Mouse (Mus musculus) testis, adult 2 months (tissue): ENCODE results near the gene Zmynd10.

Experiments used
- CTCF ChIP-seq: fragments of 200-500 bp; IDR thresholded peaks from 2 replicates; pipeline ENCODE4 v1.5.1; 2012; ENCODE audit warnings: low read depth, mild to moderate bottlenecking, inconsistent platforms, low read length, moderate library complexity; ENCODE audit not compliant: control insufficient read depth, insufficient read depth, insufficient replicate concordance
- POLR2A ChIP-seq: fragments of 200-500 bp; IDR thresholded peaks from 2 replicates; pipeline ENCODE4 v1.6.1; 2012; ENCODE audit warnings: low read depth, mild to moderate bottlenecking, inconsistent platforms, low read length, moderate library complexity; ENCODE audit not compliant: control insufficient read depth

DNA sequence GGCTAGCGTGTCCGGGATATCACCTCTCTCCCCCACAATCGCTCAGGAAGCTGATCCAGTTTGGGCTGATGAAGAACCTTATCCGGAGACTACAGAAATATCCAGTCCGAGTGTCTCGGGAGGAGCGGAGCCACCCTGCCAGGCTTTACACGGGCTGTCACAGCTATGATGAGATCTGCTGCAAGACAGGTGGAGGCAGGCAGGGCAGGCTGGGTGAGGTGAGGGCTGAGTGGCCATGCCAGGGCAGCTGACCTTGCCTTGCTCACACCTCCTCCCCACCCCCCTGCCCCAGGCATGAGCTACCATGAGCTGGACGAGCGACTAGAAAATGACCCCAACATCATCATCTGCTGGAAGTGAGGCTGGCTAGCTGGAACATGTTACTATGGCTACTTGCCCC, 1.9 kb upstream of the Zmynd10 start:
- TF ChIP-seq CTCF (no peak), POLR2A (no peak)
